Mouse (Mus musculus) liver, postnatal 0 days (tissue): Measurements from ENCODE around the gene Xpo4. TPM values are rescaled to one million over a fixed set of nuclear protein-coding genes. Genes with fewer than 3 reads are reported as not detected.

Experiments
- ATAC-seq: fragments of 200-750 bp; cut with Nextera tagmentation; 2 replicates; pipeline ENCODE4 v1.8.0; 2017; ENCODE audit warnings: mild to moderate bottlenecking, moderate library complexity
- DNase-seq: peaks from one replicate; pipeline ENCODE4 v3.0.0-alpha.2; 2016
- H3K27ac ChIP-seq: fragments of 300-500 bp; sonication (generic); 2 replicates; pipeline ENCODE4 v1.5.1; 2014; ENCODE audit warnings: antibody characterized with exemption, moderate library complexity, mild to moderate bottlenecking, low read depth
- H3K27me3 ChIP-seq: fragments of 300-500 bp; sonication (generic); 2 replicates; pipeline ENCODE4 v1.6.1; 2014; ENCODE audit warnings: low read length, control low read depth, mixed read lengths; ENCODE audit not compliant: insufficient read depth
- H3K36me3 ChIP-seq: fragments of 300-500 bp; sonication (generic); replicated peaks from 2 replicates; pipeline ENCODE4 v1.6.1; 2014; ENCODE audit warnings: mild to moderate bottlenecking, control low read depth, low read length, moderate library complexity, mixed read lengths; ENCODE audit not compliant: insufficient read depth
- H3K4me1 ChIP-seq: fragments of 300-500 bp; sonication (generic); 2 replicates; pipeline ENCODE4 v1.6.1; 2014; ENCODE audit warnings: antibody characterized with exemption, mild to moderate bottlenecking, control low read depth; ENCODE audit not compliant: insufficient read depth
- H3K4me2 ChIP-seq: fragments of 300-500 bp; sonication (generic); 2 replicates; pipeline ENCODE4 v1.6.1; 2014; ENCODE audit warnings: low read depth, mild to moderate bottlenecking, low read length, moderate library complexity, mixed read lengths
- H3K4me3 ChIP-seq: fragments of 300-500 bp; sonication (generic); 2 replicates; pipeline ENCODE4 v1.5.1; 2014; ENCODE audit warnings: low read depth, low read length
- H3K9ac ChIP-seq: fragments of 300-500 bp; sonication (generic); replicated peaks from 2 replicates; pipeline ENCODE4 v1.6.1; 2014; ENCODE audit warnings: mild to moderate bottlenecking, moderate library complexity
- H3K9me3 ChIP-seq: fragments of 300-500 bp; sonication (generic); 2 replicates; pipeline ENCODE4 v1.6.1; 2016; ENCODE audit warnings: mild to moderate bottlenecking, control low read depth, low read length, mixed read lengths
- CTCF ChIP-seq: sonication (generic); IDR thresholded peaks from 2 replicates; pipeline ENCODE4 v1.5.1; 2016; ENCODE audit warnings: antibody characterized with exemption, low read depth
- EP300 ChIP-seq: IDR thresholded peaks from 2 replicates; pipeline ENCODE4 v1.6.1; 2016; ENCODE audit warnings: antibody characterized with exemption, low read depth, mild to moderate bottlenecking
- WGBS: fragments of 180-500 bp; shearing (Covaris S2); extraction: QIAGEN DNeasy Blood & Tissue Kit; methylation state at CpG from one replicate; pipeline ENCODE4 v1.1.7; 2014; ENCODE audit not compliant: insufficient replicate concordance; 5-methylcytosine and 5-hydroxymethylcytosine counted together
- polyA plus RNA-seq: library from polyadenylated mRNA; unstranded; fragments of >200 nt; fragmentation: Nextera tagmentation; extraction: Ambion mirVana; gene quantifications from 2 replicates; pipeline ENCODE4 v1.2.1, GENCODE M21; 2015

Gene Xpo4
- polyA plus RNA-seq, 1 experiment from 2014 or later, result 4.9 TPM

DNA sequence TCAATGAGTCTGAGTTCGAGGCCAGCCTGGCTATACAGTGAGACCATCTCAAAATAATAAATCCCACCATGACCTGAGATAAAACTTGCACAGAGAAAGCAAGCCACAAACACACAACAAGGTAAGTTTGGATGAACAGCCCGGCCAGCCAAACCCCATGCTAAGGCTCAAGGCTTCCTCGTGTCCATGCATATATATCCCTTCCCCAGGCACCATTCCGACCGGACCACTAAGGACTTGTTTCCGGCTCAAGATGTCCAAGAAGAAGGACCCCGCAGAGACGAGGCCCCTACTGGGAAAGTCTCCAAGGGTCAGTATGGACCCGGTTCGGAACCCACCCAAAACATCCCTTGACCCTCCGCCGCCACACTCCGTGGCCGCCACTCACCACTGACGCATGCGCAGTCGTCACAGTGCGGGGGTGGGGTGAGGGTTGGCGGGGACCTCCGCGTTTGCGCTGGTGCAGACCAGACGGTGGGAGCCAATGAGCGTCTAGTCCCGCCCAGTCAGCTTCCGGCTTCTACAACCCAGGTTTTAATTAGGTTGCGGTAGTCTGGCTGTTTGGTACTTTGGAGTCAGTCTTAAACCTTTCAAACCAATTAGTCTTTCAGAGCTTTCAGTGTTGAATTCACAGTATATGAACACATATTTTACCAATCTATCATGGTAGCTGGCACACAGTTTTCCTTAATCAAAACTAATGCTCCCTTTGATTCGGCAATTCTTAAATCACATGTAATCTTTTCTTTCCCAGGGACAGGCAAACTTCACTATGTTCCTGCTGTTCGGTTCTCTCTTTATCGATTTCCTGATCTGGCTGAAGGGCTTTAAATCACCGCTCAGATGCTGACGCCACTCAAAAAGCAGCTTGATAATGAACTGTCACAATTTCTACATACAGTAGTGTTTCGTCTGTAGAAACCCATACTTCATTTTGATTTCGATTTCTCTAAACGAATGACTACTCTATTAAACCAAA is 93.8 kb downstream of the Xpo4 start, which contains the start of gene Eef1akmt1:
Gene Eef1akmt1, minus strand, starts transcription at position 458 of the 979 bp plus-strand sequence.
- H3K9ac ChIP-seq, result peak within 1 kb of the TSS; percentile 66
- H3K9me3 ChIP-seq, result peaks cover 4% of the 10 kb centered on the region; the same call in 1 of the 2 replicates
- no peaks in the 10 kb centered on the region for H3K27me3 ChIP-seq
- H3K36me3 ChIP-seq, result no peaks in the 10 kb centered on the region
- peak within 1 kb of the TSS; percentile 66 for H3K27ac ChIP-seq
- 5% methylated on average over 35 of the region's 35 CpGs for WGBS
- peaks cover 10% of the 10 kb centered on the region for H3K4me1 ChIP-seq
- DNase-seq (peak; percentile 95), ATAC-seq (peak; percentile 100)
- H3K4me3 ChIP-seq, result peak within 1 kb of the TSS; percentile 68
- peak within 1 kb of the TSS; percentile 73 for H3K4me2 ChIP-seq
- no peak for TF ChIP-seq CTCF
- TF ChIP-seq EP300, result 0 out of 2 replicates have a peak, but pooled peaks have one; percentile 10

DNA sequence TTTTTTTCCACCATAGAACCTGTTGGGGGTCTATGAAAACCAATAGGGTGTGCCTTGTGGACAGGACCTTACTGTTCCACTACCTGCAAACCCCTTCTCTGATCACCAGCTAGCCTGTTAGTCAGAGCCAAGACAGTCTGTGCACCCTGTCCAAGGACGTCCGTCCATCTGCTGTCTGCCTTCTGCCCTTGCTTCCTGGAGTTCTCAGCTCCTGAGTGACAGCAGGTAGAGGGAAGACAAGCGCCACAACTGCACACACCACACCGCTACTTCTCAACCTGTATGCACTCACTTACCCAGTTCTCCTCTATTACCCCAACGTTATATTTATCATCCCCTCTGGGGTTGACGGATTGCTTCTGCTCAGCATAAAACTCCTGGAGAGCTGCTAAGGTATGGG is 99.6 kb downstream of the Xpo4 start:
- H3K27me3 ChIP-seq, result no peaks in the 10 kb centered on the region
- H3K9ac ChIP-seq, result no peak overlapping the region

DNA sequence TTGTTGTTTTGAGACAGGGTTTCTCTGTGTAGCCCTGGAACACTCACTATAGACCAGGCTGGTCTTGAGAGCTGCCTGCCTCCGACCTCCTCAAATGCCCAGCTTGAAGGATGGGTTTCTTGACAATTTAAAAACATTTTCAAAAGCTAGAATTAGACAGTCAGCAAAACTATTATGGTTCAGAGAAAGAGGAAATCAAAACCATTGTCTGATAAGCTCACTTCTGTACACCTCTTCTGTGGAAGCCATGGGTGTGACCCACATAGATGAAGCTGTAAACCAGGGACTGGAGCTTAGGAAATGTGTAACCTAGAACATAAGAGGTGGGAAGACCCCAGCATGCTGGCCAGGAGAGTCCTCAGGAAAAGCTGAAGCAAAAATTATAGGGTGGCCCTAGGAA is 108.3 kb downstream of the Xpo4 start:
- no peaks in the 10 kb centered on the region; the same call in 1 of the 2 replicates for H3K36me3 ChIP-seq
- H3K9me3 ChIP-seq, result no peaks in the 10 kb centered on the region
- DNase-seq (no peak), ATAC-seq (no peak)
- H3K27ac ChIP-seq, result no peak overlapping the region
- H3K4me2 ChIP-seq, result no peak overlapping the region
- no peaks in the 10 kb centered on the region for H3K27me3 ChIP-seq
- H3K9ac ChIP-seq, result no peak overlapping the region
- no peaks in the 10 kb centered on the region for H3K4me1 ChIP-seq
- H3K4me3 ChIP-seq, result no peak overlapping the region
- no peak for TF ChIP-seq EP300
- no peak for TF ChIP-seq CTCF
- WGBS, result 95% methylated on average over 1 of the region's 1 CpGs

More for the DNA sequence above, 99.6 kb downstream of the Xpo4 start:
- DNase-seq, result no peak
- Histone ChIP-seq H3K4me2 (no peak overlapping the region), H3K27ac (no peak overlapping the region), H3K4me3 (no peak overlapping the region), H3K9me3 (no peaks in the 10 kb centered on the region), H3K4me1 (peaks cover 5% of the 10 kb centered on the region), H3K36me3 (no peaks in the 10 kb centered on the region)
- 84% methylated on average over 6 of the region's 6 CpGs for WGBS
- no peak for TF ChIP-seq EP300
- ATAC-seq, result no peak

DNA sequence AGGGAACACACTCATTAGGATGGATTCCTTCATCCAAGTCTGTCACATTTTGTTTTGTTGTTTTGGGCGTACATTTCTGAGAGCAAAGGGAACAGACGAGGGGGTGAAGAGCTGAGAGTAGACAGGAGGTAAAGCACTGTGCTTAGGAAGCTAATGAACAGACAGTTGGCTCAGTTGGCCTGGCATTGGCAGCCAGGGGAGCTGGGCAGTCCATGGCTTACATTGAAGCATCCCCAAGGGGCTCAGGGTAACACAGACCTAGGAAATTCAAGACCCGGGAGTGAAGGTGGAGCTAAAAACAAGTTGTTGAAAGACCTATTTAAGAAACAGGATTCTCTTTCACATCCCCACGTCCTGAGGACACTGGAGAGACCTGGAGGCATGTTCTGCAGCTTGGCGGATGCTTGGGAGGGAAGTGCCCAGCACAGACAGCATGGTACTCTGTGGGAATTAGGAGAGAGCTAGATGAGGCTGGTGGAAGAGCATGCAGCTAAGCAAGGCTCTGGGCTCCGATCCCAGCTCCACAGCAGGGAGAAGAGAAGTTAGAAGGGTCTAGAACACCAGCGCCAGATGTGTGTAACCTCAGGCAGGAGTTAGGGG is 109.7 kb downstream of the Xpo4 start:
- no peak for TF ChIP-seq CTCF
- no peak for TF ChIP-seq EP300
- H3K27me3 ChIP-seq, result no peaks in the 10 kb centered on the region
- DNase-seq (no peak), ATAC-seq (no peak)
- no peak overlapping the region for H3K27ac ChIP-seq
- H3K4me2 ChIP-seq, result no peak overlapping the region
- no peaks in the 10 kb centered on the region for H3K9me3 ChIP-seq
- WGBS, result 83% methylated on average over 7 of the region's 7 CpGs
- no peaks in the 10 kb centered on the region; the same call in 1 of the 2 replicates for H3K36me3 ChIP-seq
- H3K4me3 ChIP-seq, result no peak overlapping the region
- no peaks in the 10 kb centered on the region for H3K4me1 ChIP-seq
- H3K9ac ChIP-seq, result no peak overlapping the region

DNA sequence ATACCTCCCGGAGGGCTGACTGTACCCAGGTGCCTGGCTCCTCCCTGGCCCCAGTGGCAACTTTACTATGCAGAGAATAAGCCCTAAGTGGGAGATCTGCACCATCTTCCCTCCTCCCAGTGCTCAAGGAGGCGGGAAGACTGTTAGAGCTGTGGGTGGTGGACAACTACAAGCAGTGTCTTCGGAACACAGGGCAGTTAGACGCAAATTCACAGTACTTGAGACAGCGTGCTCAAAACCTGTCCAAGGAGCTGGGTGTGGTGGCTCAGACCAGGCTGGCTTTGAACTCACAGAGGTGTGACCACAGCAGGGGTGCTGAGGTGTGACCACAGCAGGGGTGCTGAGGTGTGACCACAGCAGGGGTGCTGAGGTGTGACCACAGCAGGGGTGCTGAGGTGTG is 110.8 kb downstream of the Xpo4 start:
- no peak for ATAC-seq

DNA sequence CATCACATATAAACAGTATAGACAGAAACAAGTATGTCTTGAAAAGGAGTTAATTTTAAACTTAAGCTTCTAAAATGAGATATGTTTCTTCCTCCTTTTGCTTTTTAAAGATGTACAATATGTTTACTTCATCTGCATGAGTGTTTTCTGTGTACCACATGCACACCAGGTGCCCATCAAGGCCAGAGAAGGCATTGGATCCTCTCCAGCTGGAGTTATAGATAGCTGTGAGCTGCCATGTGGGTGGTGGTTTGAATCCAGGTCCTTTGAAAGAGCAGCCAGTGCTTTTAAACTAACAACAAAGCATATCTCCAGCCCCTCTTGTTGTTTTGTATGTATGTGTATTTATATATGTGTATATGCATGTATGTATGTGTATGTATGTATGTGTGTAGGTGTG is 112.3 kb downstream of the Xpo4 start:
- no peaks in the 10 kb centered on the region; the same call in 1 of the 2 replicates for H3K36me3 ChIP-seq
- no peaks in the 10 kb centered on the region for H3K4me1 ChIP-seq
- no peak for ATAC-seq
- H3K9ac ChIP-seq, result no peak overlapping the region
- H3K4me2 ChIP-seq, result no peak overlapping the region
- no peak for DNase-seq
- H3K27ac ChIP-seq, result no peak overlapping the region
- H3K27me3 ChIP-seq, result no peaks in the 10 kb centered on the region
- TF ChIP-seq CTCF, result no peak
- TF ChIP-seq EP300, result no peak
- no peaks in the 10 kb centered on the region for H3K9me3 ChIP-seq
- H3K4me3 ChIP-seq, result no peak overlapping the region

More for the DNA sequence above, 110.8 kb downstream of the Xpo4 start:
- H3K27ac ChIP-seq, result no peak overlapping the region
- H3K36me3 ChIP-seq, result no peaks in the 10 kb centered on the region; the same call in 1 of the 2 replicates
- no peaks in the 10 kb centered on the region for H3K4me1 ChIP-seq
- 78% methylated on average over 5 of the region's 5 CpGs for WGBS
- DNase-seq, result no peak
- no peak overlapping the region for H3K4me2 ChIP-seq
- no peak overlapping the region for H3K9ac ChIP-seq
- H3K9me3 ChIP-seq, result no peaks in the 10 kb centered on the region
- H3K27me3 ChIP-seq, result no peaks in the 10 kb centered on the region
- no peak overlapping the region for H3K4me3 ChIP-seq
- no peak for TF ChIP-seq CTCF
- no peak for TF ChIP-seq EP300
